Mouse (Mus musculus) T-cell, adult 2 months (primary cell): ENCODE measurements around the gene Slc22a15.

Experiments used
- DNase-seq: peaks from one replicate; pipeline ENCODE4 v3.0.0; 2022; ENCODE audit warnings: low spot score

Slc22a15 gene

GRCm38 (mm10) chr3:101916525-101916924 lies 7.7 kb downstream of the Slc22a15 start:
- DNase-seq = no peak

- DNase-seq = no peak
Measured at GRCm38 (mm10) chr3:101915048-101915801, 9.0 kb downstream of the Slc22a15 start.

GRCm38 (mm10) chr3:101914266-101914665 lies 10.0 kb downstream of the Slc22a15 start:
- DNase-seq = no peak

- no peak for DNase-seq
Measured at GRCm38 (mm10) chr3:101912041-101912440, 12.2 kb downstream of the Slc22a15 start.

DNA sequence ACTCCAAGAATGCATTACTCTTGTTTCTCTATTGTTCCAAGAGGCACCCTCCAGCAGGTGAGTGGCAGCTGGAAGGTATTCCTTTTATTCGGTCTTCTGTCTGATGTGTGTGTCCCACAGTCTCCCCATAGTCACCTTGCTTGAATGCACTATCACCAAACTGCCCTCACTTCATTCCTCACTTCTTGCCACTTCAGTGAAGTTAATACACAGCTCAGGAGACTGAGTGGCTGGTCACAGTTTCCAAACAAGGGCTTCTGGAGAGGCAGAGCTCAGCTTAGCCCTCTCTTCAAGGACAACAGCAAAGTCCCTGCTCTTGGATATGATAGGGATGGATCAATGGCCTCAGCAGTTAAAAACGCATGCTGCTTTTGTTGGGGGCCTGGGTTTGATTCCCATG lies 17.2 kb downstream of the Slc22a15 start:
- DNase-seq = no peak

GRCm38 (mm10) chr3:101904776-101905175 lies 19.5 kb downstream of the Slc22a15 start:
- DNase-seq = no peak

- DNase-seq = no peak
Measured at GRCm38 (mm10) chr3:101903091-101903490, 21.2 kb downstream of the Slc22a15 start.

GRCm38 (mm10) chr3:101902344-101902743 lies 21.9 kb downstream of the Slc22a15 start:
- no peak for DNase-seq

GRCm38 (mm10) chr3:101897377-101897974 lies 26.8 kb downstream of the Slc22a15 start:
- no peak for DNase-seq

DNA sequence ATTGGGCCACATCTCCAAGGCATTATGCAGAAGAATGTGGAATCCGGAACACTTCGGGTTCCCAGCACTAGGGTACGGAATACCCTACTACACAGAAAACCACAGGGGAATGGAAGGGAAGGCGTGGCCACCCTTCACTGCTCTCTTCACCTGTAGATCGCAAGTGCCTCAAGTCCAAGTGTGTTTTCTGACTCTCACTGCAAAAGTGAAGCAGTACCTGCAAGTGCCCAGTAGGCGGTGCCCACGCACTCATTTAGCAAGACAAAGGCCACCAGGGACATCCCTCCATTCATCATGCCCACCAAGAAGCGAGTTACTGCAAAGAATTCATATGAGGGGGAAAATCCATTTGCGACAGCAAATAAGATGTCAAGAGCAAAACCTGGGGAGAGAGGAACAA lies 27.4 kb downstream of the Slc22a15 start:
- DNase-seq = peak; percentile 44

GRCm38 (mm10) chr3:101895376-101895910 lies 28.8 kb downstream of the Slc22a15 start:
- DNase-seq = no peak

DNA sequence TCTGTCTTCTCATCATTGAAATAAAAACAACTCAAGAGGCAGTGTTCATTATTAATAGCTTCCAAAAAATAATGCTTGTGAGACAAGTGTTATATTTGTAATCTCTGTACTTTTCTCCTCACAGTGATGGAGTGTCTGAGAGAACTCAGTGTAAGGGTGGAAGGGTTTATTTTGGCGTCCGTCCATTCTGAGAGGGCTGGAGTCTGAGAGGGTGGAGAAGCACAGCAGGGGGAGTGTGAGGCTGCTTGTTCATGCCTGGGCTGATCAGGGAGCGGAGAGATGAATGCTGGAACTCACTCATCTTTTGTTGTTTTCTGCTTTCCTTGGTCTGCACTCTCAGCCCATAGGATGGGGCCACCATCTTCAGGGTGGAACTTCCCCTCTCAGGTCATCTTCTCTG lies 38.7 kb downstream of the Slc22a15 start:
- DNase-seq = no peak

GRCm38 (mm10) chr3:101885041-101885440 lies 39.2 kb downstream of the Slc22a15 start:
- no peak for DNase-seq

DNA sequence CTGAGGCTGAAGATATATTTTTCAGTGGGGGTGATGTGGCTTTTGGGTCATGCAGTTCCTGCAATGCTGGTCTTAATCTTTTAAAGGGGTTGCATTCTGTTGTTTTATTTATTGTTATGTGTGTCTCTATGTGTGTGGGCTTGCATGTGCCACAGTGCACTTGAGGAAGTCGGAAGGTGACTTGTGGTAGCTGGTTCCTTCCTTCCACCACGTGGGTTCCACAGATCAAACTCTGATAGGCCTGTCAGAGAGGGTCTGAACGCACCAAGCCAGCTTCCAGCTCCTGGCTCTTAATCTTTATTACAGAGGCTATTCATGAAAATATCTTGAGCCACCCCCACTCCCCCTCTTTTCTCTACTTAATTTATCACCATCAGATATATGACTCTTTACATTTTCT lies 40.4 kb downstream of the Slc22a15 start:
- no peak for DNase-seq

- DNase-seq = no peak
Measured at GRCm38 (mm10) chr3:101881721-101882120, 42.5 kb downstream of the Slc22a15 start.

GRCm38 (mm10) chr3:101880818-101881217 lies 43.4 kb downstream of the Slc22a15 start:
- DNase-seq = no peak

- no peak for DNase-seq
Measured at GRCm38 (mm10) chr3:101878136-101878535, 46.1 kb downstream of the Slc22a15 start.

DNA sequence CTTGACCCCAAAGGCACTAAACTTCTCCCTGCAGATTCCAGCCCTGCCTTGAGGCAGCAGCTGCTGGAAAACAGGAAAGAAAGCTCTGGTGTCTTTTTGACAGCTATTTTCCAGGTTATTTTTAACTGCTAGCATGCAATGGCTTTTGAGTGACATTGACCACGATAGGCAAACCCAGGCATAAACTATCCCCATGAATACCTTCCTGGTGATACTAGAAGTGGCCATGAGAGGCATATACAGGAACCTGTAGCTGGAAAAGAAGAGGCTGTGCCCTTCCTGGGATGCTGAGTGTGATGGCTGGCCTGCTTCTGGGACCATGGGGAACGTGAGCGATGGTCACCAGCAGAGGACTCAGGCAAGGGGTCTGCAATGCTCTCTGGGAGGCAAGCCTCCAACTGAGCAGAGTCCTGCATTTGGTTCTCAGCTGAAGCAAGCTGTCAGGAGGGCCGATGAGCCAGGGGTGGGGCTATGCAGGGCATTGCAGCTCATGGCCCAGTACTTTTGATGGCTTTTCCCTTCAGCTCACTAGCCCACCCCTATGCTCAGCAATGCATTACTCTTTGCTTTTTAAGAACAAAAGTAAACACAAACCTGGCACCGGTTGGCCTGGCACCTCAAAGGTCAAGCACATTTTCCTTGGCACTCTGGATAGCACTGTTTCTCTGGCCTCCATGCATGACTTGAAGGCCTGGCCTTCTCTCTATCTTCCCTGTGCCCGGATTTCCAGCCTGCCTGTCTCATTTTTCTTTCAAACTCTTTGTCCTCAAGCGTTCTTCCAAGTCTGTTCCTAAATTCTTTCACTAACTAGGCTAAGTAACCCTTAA lies 47.6 kb downstream of the Slc22a15 start:
- no peak for DNase-seq

GRCm38 (mm10) chr3:101875258-101875920 lies 48.9 kb downstream of the Slc22a15 start:
- no peak for DNase-seq

DNA sequence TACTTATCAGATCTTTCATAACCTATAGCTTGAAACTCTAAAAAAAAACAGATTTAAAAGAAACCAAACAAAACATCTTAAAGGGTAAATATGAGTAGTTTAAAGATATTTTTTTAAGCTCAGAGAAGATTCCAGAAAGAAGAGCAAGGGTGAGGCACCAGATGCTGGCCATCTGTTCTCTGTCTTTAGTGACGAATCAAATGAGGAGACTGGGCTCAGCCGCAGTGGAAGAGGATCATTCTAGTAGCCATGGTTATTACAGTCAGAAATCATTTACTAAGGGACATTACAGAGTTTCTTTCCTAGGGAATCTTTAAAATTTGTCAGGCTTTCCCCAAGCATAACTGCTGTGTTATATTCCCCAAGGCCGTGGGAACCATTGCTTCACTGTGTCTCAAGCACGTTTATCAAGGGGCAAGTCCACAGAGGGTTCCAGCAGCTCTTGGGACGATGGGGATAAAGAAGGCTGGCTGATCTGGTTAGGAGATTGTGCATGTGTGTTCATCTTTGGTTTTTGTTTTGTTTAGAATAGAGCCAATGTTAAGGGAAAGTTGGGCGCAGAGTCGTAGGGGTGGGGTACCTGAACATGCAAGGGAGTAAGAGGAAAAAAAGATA lies 51.1 kb downstream of the Slc22a15 start:
- no peak for DNase-seq

GRCm38 (mm10) chr3:101871951-101872350 lies 52.3 kb downstream of the Slc22a15 start:
- no peak for DNase-seq

- DNase-seq = no peak
Measured at GRCm38 (mm10) chr3:101867001-101867421, 57.2 kb downstream of the Slc22a15 start.
